Mouse (Mus musculus) liver, embryonic 12.5 days (tissue): ENCODE data around the gene Mybbp1a. TPM values are rescaled to one million over a fixed set of nuclear protein-coding genes. Genes with fewer than 3 reads are reported as not detected.

ENCODE experiments used
- ATAC-seq: fragments of 200-750 bp; cut with Nextera tagmentation; 2 replicates; pipeline ENCODE4 v1.8.0; 2017; ENCODE audit warnings: moderate number of reproducible peaks, mild to moderate bottlenecking, moderate library complexity
- H3K27ac ChIP-seq: fragments of 300-500 bp; sonication (generic); 2 replicates; pipeline ENCODE4 v1.5.1; 2016; ENCODE audit warnings: mild to moderate bottlenecking
- H3K27me3 ChIP-seq: fragments of 300-500 bp; sonication (generic); replicated peaks from 2 replicates; pipeline ENCODE4 v1.6.1; 2016; ENCODE audit warnings: mild to moderate bottlenecking, moderate library complexity
- H3K36me3 ChIP-seq: fragments of 300-500 bp; sonication (generic); 2 replicates; pipeline ENCODE4 v1.6.1; 2016; ENCODE audit warnings: mild to moderate bottlenecking, moderate library complexity
- H3K4me1 ChIP-seq: fragments of 300-500 bp; sonication (generic); 2 replicates; pipeline ENCODE4 v1.6.1; 2016
- H3K4me2 ChIP-seq: fragments of 300-500 bp; sonication (generic); 2 replicates; pipeline ENCODE4 v1.6.1; 2016; ENCODE audit warnings: mild to moderate bottlenecking, moderate library complexity
- H3K4me3 ChIP-seq: fragments of 300-500 bp; sonication (generic); 2 replicates; pipeline ENCODE4 v1.5.1; 2016; ENCODE audit warnings: mild to moderate bottlenecking, moderate library complexity
- H3K9ac ChIP-seq: fragments of 300-500 bp; sonication (generic); 2 replicates; pipeline ENCODE4 v1.6.1; 2016; ENCODE audit warnings: mild to moderate bottlenecking, moderate library complexity
- H3K9me3 ChIP-seq: fragments of 300-500 bp; sonication (generic); replicated peaks from 2 replicates; pipeline ENCODE4 v1.6.1; 2016; ENCODE audit warnings: mild to moderate bottlenecking, moderate library complexity
- WGBS: fragments of 180-500 bp; shearing (Covaris S2); methylation state at CpG from one replicate; pipeline ENCODE4 v1.1.7; 2016; ENCODE audit not compliant: insufficient replicate concordance; 5-methylcytosine and 5-hydroxymethylcytosine counted together
- polyA plus RNA-seq: library from polyadenylated mRNA; unstranded; fragments of >200 nt; fragmentation: Nextera tagmentation; extraction: Ambion mirVana; gene quantifications from 2 replicates; pipeline ENCODE4 v1.2.1, GENCODE M21; 2016

Mybbp1a gene
- polyA plus RNA-seq, 1 experiment from 2014 or later: 192 TPM

- no peak for ATAC-seq
- Histone ChIP-seq H3K27me3 (peaks cover 25% of the 10 kb centered on the region), H3K4me1 (peaks cover 82% of the 10 kb centered on the region), H3K9ac (peak overlapping the region; percentile 32; the same call in 1 of the 2 replicates), H3K4me3 (peak overlapping the region; percentile 70), H3K27ac (peak overlapping the region; percentile 46; the same call in 1 of the 2 replicates), H3K4me2 (peak overlapping the region; percentile 96), H3K36me3 (no peaks in the 10 kb centered on the region), H3K9me3 (no peaks in the 10 kb centered on the region)
- 20% methylated on average over 5 of the region's 5 CpGs for WGBS
These were observed 46.0 kb downstream of the Mybbp1a start for GRCm38 (mm10) chr11:72487171-72487570.

- 43% methylated on average over 2 of the region's 2 CpGs for WGBS
- Histone ChIP-seq H3K27ac (peak overlapping the region; percentile 64), H3K9ac (peak overlapping the region; percentile 44), H3K4me2 (peak overlapping the region; percentile 96), H3K4me1 (peaks cover 77% of the 10 kb centered on the region), H3K4me3 (peak overlapping the region; percentile 70), H3K36me3 (no peaks in the 10 kb centered on the region), H3K27me3 (peaks cover 25% of the 10 kb centered on the region), H3K9me3 (no peaks in the 10 kb centered on the region)
- ATAC-seq: no peak
These were observed 46.6 kb downstream of the Mybbp1a start for GRCm38 (mm10) chr11:72487739-72488138.

DNA sequence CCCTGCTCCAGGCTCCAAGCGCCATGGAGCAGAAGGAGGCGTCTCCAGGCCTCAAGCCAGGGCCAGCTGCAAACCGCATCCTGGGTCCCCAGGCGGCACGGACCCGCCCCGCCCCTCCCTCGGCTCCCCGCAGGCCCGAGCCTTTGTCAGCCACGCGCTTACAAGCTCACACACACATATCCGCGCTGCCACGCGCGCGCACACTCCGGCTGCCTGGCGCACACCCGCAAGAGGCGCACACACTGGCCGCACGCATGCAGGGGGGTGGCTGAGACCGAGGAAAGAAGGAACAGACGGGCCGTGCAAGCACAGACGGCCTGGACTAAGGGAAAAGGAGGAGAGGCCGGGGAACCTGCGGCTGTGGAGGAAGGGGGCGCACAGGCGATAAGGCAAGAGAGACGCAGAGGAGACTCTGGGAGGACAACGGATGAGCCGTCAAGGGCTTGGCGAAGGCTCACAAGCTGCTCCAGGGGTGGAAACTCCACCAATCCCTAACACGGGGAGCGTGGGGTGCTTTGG is 47.7 kb downstream of the Mybbp1a start:
- H3K4me1 ChIP-seq: peaks cover 66% of the 10 kb centered on the region
- H3K4me2 ChIP-seq: peak overlapping the region; percentile 96
- under 1% methylated on average over 38 of the region's 38 CpGs for WGBS
- H3K4me3 ChIP-seq: peak overlapping the region; percentile 70
- H3K9ac ChIP-seq: peak overlapping the region; percentile 66
- no peaks in the 10 kb centered on the region for H3K9me3 ChIP-seq
- ATAC-seq: peak; percentile 26; the same call in 1 of the 2 replicates
- H3K27ac ChIP-seq: peak overlapping the region; percentile 64; the same call in 1 of the 2 replicates
- no peaks in the 10 kb centered on the region for H3K36me3 ChIP-seq
- peaks cover 25% of the 10 kb centered on the region for H3K27me3 ChIP-seq

DNA sequence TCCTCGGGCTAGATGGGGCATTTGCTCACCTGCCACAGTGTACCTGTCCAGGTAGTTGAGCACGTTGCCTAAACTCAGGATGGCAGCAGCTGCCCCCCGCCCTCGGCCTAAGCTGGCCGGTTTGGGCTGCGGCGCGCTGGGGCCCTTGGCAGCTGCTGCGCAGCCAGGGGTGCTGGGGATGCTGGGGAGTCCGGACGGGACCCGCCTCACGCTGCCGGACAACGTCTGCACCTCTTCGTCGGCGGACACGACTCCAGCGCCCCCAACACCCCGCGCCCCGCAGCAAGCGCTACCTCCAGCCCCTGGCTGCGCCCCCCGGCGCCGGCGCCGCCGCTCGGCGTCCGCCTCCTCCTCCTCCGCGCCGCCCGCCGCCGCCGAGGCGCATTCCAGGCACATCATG is 48.2 kb downstream of the Mybbp1a start:
- Histone ChIP-seq H3K36me3 (no peaks in the 10 kb centered on the region), H3K4me2 (peak overlapping the region; percentile 96), H3K4me3 (peak overlapping the region; percentile 70), H3K9ac (peak overlapping the region; percentile 66), H3K9me3 (no peaks in the 10 kb centered on the region), H3K4me1 (peaks cover 61% of the 10 kb centered on the region), H3K27ac (peak overlapping the region; percentile 64; the same call in 1 of the 2 replicates), H3K27me3 (peaks cover 25% of the 10 kb centered on the region)
- no peak for ATAC-seq
- 1% methylated on average over 20 of the region's 42 CpGs for WGBS

DNA sequence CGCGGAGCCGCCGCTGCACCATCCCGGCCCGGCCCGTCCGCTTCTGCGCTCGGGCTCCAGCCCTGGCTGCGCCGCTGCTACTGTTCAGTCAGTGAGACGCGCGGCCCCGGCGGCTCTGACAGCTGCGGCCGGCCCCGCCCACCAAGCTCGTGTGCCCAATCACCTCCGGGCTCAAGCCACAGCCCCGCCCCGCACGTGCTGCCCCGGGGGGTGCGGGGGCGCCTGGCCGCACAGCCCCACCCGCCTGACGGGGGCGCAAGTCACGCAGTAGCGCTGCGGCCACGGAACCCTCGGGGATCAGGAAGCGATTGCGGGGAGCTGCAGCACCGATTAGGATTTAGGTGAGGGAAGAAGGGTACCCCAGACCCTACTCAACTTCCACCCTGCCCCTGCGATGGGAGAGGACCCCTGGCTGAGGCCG is 48.7 kb downstream of the Mybbp1a start, which contains the start of gene Spns2:
TSS of gene Spns2 (minus strand) at position 24 of the 421 bp plus-strand sequence.
- no peaks in the 10 kb centered on the region for H3K9me3 ChIP-seq
- H3K4me1 ChIP-seq: peaks cover 56% of the 10 kb centered on the region
- H3K4me3 ChIP-seq: peak within 1 kb of the TSS; percentile 70
- H3K9ac ChIP-seq: peak within 1 kb of the TSS; percentile 66
- peak within 1 kb of the TSS; percentile 96 for H3K4me2 ChIP-seq
- peaks cover 25% of the 10 kb centered on the region for H3K27me3 ChIP-seq
- no peaks in the 10 kb centered on the region for H3K36me3 ChIP-seq
- H3K27ac ChIP-seq: peak within 1 kb of the TSS; percentile 64; the same call in 1 of the 2 replicates
- 3% methylated on average over 42 of the region's 42 CpGs for WGBS
- peak; percentile 84 for ATAC-seq

- WGBS: 56% methylated on average over 15 of the region's 15 CpGs
- Histone ChIP-seq H3K4me2 (no peak overlapping the region), H3K36me3 (no peaks in the 10 kb centered on the region), H3K27ac (no peak overlapping the region), H3K9me3 (no peaks in the 10 kb centered on the region), H3K4me1 (peaks cover 41% of the 10 kb centered on the region), H3K4me3 (no peak overlapping the region), H3K27me3 (peaks cover 25% of the 10 kb centered on the region), H3K9ac (no peak overlapping the region)
- no peak for ATAC-seq
These were observed 50.2 kb downstream of the Mybbp1a start for GRCm38 (mm10) chr11:72491130-72491960.

- ATAC-seq: no peak
- 43% methylated on average over 8 of the region's 8 CpGs for WGBS
- Histone ChIP-seq H3K9me3 (no peaks in the 10 kb centered on the region), H3K36me3 (no peaks in the 10 kb centered on the region), H3K4me2 (no peak overlapping the region), H3K27ac (no peak overlapping the region), H3K9ac (no peak overlapping the region), H3K27me3 (peaks cover 23% of the 10 kb centered on the region), H3K4me1 (peaks cover 11% of the 10 kb centered on the region), H3K4me3 (no peak overlapping the region)
These were observed 53.2 kb downstream of the Mybbp1a start for GRCm38 (mm10) chr11:72494046-72494988.

DNA sequence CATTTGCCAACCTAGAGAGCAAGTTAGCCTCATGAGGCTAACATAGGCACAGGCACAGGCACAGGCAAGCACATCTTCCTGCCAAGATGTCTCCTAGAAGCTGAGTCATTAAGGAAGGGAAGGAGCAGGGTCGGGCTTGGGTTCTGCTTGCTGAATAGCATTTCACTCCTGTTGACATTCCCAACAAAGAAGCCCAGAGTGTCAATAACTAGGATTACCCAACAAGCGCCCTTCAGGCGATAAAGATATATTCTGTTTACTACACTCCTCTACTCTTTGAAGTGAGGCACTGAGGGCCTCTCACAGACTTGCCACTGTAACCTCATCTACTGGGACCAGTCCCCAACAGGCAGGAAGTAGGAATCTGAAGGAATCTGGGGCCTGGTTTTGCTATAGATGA is 54.9 kb downstream of the Mybbp1a start:
- no peak overlapping the region for H3K27ac ChIP-seq
- no peaks in the 10 kb centered on the region for H3K36me3 ChIP-seq
- H3K9ac ChIP-seq: no peak overlapping the region
- no peaks in the 10 kb centered on the region for H3K4me1 ChIP-seq
- H3K4me3 ChIP-seq: no peak overlapping the region
- 43% methylated on average over 3 of the region's 3 CpGs for WGBS
- no peaks in the 10 kb centered on the region for H3K9me3 ChIP-seq
- peaks cover 19% of the 10 kb centered on the region; the same call in 1 of the 2 replicates for H3K27me3 ChIP-seq
- H3K4me2 ChIP-seq: no peak overlapping the region
- ATAC-seq: no peak

GRCm38 (mm10) chr11:72496775-72497174 is 55.6 kb downstream of the Mybbp1a start:
- Histone ChIP-seq H3K27ac (no peak overlapping the region), H3K4me3 (no peak overlapping the region), H3K9me3 (no peaks in the 10 kb centered on the region), H3K4me2 (no peak overlapping the region), H3K9ac (no peak overlapping the region), H3K36me3 (no peaks in the 10 kb centered on the region), H3K27me3 (peaks cover 23% of the 10 kb centered on the region; the same call in 1 of the 2 replicates), H3K4me1 (no peaks in the 10 kb centered on the region)
- ATAC-seq: no peak
- 58% methylated on average over 1 of the region's 1 CpGs for WGBS

DNA sequence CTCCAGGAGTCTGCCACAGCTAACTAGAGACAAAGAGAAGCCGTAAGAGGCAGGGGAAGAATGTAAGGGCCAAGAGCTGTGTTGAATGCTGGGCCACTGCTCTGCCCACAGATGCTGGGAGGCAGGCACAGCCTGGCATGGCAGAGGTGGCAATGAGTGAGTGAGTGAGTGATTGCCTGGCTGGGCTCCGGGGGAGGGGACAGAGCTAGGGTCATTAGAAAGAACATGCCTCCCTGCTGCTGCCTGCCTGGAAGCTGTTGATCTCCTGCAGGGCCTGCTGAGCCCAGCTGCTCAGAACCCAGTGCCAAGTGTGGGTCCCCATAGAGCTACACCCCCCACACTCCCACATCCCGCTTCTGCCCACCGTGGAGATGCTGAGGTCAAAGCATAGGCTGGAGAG is 56.2 kb downstream of the Mybbp1a start:
- Histone ChIP-seq H3K27ac (no peak overlapping the region), H3K36me3 (no peaks in the 10 kb centered on the region), H3K4me3 (no peak overlapping the region), H3K9ac (no peak overlapping the region), H3K4me2 (no peak overlapping the region), H3K27me3 (peaks cover 23% of the 10 kb centered on the region; the same call in 1 of the 2 replicates), H3K4me1 (no peaks in the 10 kb centered on the region), H3K9me3 (no peaks in the 10 kb centered on the region)
- no peak for ATAC-seq
- WGBS: 51% methylated on average over 4 of the region's 4 CpGs

DNA sequence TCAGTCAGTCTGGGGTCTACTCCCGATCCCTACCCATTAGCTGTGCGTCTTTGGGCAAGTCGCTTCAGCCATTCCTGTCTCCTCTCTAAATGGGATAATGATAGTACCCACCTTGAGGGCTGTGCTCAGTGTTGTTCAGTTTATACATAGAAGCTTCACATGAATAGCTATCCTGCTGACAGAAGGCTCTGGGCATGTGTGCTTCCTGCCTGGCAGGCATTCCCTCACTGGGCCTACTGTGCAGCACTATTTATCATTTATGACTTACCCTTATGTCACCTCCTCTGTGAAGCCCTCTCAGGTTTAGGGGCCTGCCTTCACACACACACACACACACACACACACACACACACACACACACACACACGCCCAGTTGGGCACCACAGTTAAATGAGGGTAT is 59.0 kb downstream of the Mybbp1a start:
- H3K4me1 ChIP-seq: 0 out of 2 replicates have a peak, but pooled peaks cover 5% of the 10 kb centered on the region
- ATAC-seq: no peak
- no peaks in the 10 kb centered on the region for H3K36me3 ChIP-seq
- H3K27ac ChIP-seq: no peak overlapping the region
- H3K9ac ChIP-seq: no peak overlapping the region
- no peak overlapping the region for H3K4me3 ChIP-seq
- peaks cover 37% of the 10 kb centered on the region; the same call in 1 of the 2 replicates for H3K27me3 ChIP-seq
- no peak overlapping the region for H3K4me2 ChIP-seq
- H3K9me3 ChIP-seq: no peaks in the 10 kb centered on the region
- 67% methylated on average over 4 of the region's 4 CpGs for WGBS
